Mouse (Mus musculus) C2C12 (cell line): ENCODE measurements at regions not wholly inside any gene's neighbourhood (a gene's known extent, or its start where the extent isn't known, plus 50 kb on each side); places are given as distances from the start of the nearest gene placed in this dataset.

ENCODE experiments used
- CTCF ChIP-seq: IDR thresholded peaks from one replicate; pipeline ENCODE4 v1.5.1; 2011; ENCODE audit not compliant: control insufficient read depth, insufficient read depth, insufficient read length
- MAX ChIP-seq: IDR thresholded peaks from one replicate; pipeline ENCODE4 v1.6.1; 2011; ENCODE audit warnings: mild to moderate bottlenecking, control low read depth
- MYOD1 ChIP-seq: IDR thresholded peaks from one replicate; pipeline ENCODE4 v1.6.1; 2011; ENCODE audit warnings: low read depth; ENCODE audit not compliant: control insufficient read depth, insufficient read length

- TF ChIP-seq CTCF (no peak), MAX (no peak), MYOD1 (no peak)
Observed at GRCm38 (mm10) chr10:57319171-57319570, 167.0 kb upstream of the Hsf2 start.
